Mouse (Mus musculus): Measurements from ENCODE around the gene Mrps35.

DNA sequence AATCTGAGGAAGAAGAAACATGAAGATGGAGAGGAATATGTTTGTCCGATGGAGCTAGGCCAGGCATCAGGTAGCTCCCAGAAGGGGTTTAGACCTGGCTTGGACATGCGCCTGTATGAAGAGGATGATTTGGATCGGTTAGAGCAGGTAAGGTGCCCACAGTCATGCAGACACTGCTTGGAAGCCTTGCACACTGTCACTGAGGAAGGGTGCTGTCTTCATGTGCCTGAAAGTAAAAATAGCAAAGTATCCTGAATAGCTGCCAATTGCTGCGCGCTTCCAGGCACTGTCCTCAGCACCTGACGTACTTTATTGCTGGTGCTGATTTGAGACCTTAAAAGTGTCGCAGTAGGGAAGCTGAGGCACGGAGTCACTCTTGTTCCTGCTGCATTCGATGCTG, 13.0 kb upstream of the Mrps35 start:
- TF ChIP-seq CTCF (IDR thresholded peaks at IDR 0.05; ENCODE audit: borderline replicate concordance, insufficient read depth, low read length) (no peak), POLR2A (IDR thresholded peaks at IDR 0.05; ENCODE audit: low read depth, low read length) (no peak)

Measured in embryonic fibroblast, embryonic 13.5 days (primary cell).